Mouse (Mus musculus): ENCODE results near the gene Hnf4a.

The Hnf4a gene

DNA sequence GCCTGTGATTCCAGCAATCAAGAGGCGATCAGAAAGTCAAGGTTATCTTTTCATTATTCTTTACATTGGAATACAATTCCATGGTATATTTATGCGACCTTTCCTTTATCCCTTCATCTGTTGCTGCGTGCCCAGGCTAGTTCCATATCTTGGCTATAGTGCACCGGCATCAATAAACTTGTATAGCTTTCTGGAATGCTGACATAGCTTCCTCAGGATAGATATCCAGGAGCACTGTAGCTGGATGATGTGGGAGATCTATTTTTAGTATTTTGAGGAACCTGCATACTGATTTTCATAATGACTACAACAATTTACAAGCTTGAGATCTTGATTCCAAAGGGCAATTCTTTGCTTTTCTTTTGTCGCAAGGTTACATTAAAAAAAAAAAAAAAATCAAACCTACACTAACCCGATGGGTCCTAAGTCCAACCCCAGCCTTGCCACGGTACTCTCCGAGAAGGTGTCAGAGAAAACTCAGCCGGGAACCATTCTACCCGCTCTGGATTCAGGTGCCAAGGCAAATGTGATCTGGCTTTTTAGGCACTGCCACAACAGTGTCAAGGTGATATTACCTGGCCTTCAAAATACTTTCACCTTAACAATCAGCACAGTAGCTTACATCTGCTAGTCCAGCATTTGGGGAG, 87.2 kb downstream of the Hnf4a start:
- DNase-seq (ENCODE audit: low read depth, low spot score) = no peak

DNA sequence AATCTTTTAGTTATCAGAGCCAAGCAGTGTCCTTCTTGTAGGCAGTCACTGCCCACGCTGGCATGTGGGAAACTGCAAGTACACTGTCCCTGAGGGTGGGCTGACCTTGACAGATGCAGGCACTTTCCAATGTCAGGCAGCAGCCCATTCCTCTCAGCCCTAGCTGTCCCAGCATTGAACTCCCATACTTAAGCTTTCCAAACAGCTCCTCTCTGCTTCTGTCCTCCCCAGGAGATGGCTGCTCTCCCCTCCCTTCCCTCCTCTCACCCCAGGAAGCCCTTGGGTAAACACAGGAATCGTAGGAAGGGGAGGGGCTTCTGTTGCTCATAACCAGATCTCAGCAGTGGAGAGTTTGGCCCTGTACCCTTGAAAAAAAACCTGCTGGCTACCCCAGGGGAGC, 88.5 kb downstream of the Hnf4a start:
- DNase-seq (ENCODE audit: low read depth, low spot score) = no peak

DNA sequence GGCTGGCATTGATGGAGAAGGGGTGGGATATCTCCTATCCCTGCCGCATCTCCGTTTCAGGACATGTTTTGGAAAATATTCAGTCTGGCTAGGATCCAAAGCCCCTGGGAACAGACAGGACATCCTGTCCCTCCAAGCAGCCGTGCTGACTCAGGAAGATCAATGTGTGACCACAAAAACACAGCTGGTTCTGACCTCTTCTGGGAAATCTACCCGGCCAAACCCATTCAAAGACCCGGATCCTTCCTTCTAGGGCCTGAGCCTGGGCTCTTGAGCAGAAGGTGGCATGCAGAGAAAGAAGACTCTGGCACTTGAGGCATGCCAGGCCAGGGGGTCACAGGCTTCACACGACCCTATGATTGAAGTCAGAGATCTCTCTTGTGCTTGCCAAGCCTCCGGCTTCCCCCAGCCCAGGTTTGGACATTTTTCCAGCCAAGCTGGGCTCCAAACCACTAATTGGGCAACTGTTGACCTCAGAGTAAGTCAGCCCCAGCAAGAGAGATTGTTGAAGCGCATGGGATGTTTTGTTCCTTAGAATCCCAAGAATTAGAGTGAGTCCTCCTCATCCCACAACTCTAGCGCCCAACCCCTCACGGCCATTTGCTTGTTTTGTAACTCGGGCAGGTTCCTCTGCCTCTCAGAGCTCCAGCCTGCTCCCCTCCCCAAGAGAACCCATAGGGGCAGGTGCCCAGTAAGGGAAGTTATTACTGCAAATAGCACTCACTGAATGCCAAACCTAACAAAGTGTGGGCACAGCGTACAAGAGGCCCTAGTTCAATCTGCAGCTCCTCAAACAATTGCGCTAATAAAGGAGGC, 89.7 kb downstream of the Hnf4a start:
- DNase-seq (ENCODE audit: low read depth, low spot score) = no peak

DNA sequence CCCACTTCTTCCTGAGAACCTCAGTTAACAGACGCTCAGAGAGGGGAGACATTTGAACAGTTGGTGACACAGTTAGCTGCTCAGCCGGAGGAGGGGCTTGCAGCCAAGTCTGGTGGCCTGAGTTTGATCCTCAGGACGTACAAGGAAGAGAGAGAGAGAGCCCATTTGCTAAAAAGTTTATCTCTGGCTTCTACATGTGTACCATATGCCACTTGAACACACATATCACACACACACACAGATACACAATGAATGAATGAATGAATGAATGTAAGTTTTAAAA, 90.2 kb downstream of the Hnf4a start:
- DNase-seq (ENCODE audit: low read depth, low spot score) = no peak

DNA sequence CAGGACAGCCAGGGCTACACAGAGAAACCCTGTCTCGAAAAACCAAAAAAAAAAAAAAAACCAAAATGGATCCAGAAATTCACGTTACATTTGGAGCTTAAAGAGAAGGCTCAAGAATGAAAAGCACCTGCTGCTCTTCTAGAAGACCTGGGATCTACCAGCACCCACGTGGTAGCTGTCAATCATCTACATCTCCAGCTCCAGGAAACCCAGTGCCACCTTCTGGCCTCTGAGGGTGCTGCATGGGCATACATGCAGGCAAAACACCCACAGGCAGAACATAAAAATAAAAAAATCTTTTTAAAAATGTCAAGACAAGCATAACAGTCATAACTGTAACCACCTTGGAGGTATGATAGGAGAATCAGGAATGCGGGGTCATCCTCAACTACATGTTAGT, 91.1 kb downstream of the Hnf4a start:
- DNase-seq (ENCODE audit: low read depth, low spot score) = no peak

DNA sequence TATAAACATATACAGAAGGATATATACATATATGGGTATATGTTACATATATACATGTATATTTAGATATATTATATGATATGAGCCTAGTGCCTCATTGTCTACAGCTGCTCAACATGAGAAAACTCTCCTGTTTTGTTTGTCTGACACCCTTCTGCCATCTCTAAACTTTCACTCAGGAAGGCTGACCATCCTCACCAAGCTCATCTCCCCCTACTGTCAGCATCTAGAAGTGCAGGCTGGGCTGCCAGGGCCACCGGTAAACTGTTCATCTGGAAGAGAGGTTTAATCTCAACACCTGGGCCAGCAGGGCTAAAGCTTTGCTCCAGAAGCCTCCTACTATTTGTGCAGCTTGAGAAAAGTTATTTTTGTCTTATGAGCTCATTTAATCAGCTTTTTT, 92.6 kb downstream of the Hnf4a start:
- DNase-seq (ENCODE audit: low read depth, low spot score) = peak; percentile 54

DNA sequence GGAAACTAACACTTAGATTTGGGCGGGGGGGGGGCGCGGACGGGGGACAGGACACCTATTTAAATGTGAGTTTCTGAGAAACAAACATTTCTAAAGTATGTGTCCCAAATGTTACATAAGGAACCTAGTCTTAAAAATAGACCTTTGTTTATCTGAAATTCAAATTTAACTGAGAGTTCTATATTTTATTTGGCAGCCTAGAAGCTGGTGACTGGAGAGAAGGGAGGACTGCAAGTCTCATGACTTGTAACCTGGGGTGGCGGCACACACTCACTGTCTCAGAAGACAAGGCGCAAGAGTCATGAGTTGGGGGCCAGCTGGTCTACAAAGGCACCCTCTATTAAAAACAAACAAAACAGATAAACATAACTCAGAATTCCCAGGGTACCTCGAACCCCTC, 94.5 kb downstream of the Hnf4a start:
- no peak for DNase-seq (ENCODE audit: low read depth, low spot score)

DNA sequence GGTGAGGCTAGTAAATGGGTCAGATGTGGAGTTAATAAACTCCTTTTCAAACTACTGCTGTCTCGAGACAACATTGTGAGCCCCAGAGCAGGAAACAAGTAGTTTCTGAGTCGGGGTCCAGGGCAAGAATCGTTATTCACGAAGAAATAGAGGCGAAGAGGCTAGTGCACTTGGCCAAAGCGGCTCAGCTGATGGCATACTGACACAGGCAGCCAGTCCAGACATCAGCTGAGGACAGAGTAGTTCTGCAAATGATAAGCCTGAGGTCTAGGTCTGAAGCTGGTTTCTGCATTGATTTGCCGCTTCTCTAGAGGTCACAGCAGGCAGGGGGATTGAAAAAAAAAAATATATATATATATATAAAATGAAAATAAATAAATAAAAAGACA, 95.1 kb downstream of the Hnf4a start:
- no peak for DNase-seq (ENCODE audit: low read depth, low spot score)

DNA sequence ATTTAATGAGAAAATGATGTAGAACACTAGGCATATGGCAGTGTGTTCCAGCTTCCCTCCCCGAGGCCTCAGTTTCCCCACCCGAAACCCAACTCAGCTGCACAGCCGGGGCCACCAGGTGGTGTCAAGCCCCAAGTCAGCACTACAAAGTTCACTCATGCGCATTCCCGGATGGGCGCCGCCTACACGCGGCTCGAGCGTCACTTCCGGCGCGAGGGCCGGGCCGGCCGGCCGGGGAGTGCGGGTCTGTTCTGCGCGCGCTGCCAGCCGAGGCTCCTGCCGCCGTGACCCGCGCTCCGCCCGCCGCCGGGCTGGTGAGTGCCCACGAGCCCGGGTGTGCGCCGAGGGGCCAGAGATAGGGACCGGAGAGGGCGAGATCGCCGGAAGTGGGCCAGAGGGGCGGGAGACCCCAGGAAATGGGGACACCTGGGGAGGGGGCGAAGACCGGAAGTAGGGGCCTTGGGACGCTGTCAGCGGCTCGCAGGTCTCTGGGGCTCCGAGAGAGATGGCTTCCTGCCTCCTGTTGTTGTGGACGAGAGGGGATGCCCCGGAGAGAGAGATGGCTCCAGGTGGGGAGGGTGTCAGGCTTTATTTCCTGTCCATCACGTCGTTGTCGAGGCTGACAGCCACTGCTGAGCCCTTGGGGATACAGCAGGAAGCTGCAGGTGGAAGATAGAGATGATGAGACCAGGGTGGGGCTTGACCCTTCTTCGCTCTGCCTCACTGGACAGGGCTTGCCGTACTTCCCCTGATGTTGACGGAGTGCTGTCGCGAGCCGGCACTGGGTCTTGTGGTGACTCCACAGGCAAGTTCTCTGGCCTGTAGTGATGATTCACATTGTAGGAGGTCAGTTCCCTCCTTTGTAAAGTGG, 95.7 kb downstream of the Hnf4a start, which contains the start of gene Ttpal:
TSS of gene Ttpal (plus strand) at position 214 of the 871 bp plus-strand sequence.
- peak; percentile 71 for DNase-seq (ENCODE audit: low read depth, low spot score)

DNA sequence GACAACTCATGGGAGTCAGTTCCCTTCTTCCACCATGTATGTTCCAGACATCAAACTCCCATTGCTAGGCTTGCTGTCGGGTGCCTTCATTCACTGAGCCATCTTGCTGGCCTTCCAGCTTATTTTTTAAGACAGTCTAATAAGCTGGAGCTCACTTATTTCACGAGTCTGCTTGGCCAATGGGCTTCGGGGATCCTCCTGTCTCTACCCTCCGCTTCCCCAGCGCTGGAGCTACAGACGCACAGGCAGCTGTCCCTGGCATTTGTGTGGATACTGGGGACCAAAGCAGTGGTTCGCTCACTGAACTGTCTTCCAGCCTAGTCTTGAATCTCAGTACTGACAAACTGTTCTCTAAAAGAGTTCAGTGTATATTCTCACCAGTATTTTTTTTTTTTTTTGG, 99.6 kb downstream of the Hnf4a start:
- no peak for DNase-seq (ENCODE audit: low read depth, low spot score)

DNA sequence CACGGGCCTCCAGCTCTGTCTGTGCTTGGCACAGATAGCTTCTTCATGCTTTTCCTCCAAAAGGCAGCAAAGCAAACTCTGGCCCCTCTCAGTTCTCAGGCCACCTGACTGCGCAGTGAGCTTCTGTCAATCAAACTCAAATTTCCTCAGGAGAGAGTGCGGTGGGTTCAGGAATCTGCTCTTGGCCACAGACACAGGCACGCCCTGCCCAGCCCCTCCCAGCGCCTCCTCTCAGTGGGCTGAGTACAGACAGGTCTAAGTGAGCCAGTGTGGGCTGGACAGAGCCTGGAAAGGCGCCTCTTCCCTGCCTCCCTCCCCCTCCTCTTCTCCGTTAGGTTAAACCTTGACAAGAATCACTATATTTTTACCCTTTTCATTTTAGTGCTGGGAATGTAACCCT, 101.4 kb downstream of the Hnf4a start:
- DNase-seq (ENCODE audit: low read depth, low spot score) = no peak

DNA sequence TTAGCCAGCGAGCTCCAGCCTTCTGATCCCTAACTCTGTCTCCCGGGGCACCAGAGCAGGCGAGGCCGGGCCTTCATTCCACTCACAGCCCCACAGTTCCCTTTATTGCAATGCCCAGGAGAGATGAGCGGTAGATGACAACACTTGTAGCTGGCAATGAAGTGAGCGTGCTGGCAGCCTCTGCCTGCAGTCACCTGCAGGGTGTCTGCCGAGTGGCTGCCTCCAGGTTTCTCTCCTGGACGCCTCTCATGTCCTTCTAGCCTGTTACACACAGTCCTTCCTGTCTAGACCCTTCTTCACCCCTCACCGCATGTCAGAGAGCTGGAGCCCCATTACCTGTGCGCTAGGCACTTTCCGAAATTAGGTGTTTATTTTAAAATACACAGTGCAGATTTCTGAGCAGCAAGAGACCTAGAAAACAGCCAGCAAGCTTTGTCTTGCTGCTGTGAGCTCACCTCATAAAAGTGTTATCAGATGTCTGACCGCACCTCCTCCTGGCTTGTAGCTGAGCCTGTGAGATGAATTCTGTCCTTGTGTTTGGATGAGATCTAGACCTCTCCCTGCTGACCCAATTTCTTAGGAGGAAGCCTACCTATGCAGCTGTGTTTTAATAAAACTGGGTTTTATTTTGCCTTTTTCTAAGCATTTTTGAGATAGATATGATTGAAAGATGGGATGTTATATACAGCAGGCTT, 102.8 kb downstream of the Hnf4a start:
- no peak for DNase-seq (ENCODE audit: low read depth, low spot score)

DNA sequence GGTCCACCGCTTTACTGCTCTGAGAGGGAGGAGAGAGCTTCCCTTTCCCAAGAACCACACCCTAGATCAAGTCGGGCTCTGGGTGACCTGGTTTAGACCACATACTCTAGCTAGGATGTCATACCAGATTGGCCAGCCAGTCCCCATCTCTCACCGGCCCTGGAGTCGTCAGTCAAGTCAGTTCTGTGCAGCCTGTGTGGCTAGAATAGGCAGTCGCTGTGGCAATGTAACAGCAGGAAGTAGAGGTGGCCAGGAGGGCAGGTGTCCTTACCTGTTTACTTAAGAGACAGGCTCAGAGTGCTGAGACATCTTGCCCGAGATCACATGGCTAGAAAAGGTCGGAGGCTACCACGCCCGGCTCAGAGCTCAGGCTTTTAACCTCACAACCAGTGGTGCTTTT, 104.6 kb downstream of the Hnf4a start:
- no peak for DNase-seq (ENCODE audit: low read depth, low spot score)

DNA sequence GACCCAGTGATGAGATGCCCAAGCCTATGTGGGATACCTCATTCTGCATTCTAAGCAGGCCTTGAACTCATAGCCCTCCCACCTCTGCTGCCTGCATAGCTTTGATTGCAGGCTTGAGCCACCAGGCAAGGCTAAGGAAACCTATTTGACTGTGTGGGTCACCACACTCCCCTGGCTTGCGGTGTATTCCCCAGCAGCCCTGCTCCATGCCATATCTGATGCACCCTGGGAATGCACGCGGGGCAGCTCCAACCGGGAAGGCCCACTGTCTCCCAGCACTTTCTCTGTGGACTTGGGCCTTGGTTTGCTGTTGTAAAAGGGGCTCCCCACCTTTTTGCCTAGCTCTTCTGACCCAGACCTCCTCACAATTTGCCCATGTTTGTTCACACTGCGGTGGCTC, 106.6 kb downstream of the Hnf4a start:
- no peak for DNase-seq (ENCODE audit: low read depth, low spot score)

DNA sequence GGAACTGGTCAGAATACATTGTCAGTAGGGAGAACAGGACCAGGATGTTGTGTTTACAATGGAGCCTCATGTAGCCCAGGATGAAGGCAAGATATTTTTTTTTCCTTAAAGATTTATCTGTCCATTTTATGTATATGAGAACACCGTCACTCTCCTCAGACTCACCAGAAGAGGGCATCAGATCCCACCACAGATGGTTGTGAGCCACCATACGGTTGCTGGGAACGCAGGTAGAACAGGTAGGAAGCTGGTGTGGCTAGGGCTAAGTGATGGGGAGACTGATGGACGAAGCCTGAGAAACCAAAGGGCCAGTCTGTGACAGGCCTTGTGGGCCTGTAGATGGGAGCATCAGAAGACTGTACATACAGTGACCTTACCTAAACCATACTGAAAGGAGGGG, 107.4 kb downstream of the Hnf4a start:
- no peak for DNase-seq (ENCODE audit: low read depth, low spot score)

DNA sequence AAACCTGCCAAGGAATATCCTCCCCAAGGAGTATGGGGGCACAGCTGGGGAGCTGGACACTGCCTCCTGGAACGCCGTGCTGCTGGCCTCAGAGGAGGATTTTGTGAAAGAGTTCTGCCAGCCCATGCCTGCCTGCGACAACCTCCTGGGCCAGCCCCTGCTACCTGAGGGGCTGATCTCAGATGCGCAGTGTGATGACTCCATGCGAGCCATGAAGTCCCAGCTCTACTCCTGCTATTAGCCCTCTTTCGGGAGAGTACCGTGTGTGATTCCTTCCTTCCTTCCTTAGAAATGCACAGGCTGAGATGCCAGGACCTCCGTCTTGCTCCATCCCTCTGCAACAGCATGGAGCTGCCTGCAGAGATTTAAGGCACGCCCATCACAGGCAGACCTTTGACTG, 108.8 kb downstream of the Hnf4a start:
- DNase-seq (ENCODE audit: low read depth, low spot score) = no peak

DNA sequence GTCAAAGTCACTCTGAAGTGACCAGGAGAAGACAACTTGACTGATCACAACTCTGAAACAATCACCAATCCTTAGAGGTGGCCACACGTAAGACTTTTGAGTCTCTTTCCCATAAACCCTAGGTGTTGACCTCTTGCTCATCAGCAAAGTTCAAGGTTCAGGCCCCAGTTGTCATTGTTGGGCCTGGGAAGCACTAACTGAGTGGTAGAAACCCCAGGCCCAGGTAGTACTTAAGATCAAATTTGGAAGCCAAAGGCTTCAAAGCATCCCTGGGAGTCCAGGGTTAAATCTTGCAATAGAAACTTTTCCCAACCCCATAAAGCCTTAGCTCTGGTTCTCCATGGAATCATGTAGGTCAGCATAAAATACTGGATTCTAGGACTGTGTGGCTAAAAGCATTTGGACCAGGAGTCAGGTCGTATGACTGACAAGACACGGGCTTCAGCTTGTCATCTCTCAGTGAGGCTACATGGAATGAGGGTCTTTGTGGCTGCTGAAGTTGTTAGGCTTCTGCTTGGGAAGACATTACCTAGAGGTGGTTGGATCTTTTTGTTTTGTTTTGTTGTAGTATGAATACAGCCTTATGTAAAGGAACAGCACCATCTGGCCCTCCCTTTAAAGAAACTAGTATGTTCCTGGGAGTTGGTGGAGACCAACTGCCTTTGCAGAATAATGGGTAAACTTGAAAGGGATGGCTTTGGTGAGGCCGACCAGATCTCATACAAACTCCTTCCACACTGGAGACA, 109.5 kb downstream of the Hnf4a start:
- DNase-seq (ENCODE audit: low read depth, low spot score) = no peak

DNA sequence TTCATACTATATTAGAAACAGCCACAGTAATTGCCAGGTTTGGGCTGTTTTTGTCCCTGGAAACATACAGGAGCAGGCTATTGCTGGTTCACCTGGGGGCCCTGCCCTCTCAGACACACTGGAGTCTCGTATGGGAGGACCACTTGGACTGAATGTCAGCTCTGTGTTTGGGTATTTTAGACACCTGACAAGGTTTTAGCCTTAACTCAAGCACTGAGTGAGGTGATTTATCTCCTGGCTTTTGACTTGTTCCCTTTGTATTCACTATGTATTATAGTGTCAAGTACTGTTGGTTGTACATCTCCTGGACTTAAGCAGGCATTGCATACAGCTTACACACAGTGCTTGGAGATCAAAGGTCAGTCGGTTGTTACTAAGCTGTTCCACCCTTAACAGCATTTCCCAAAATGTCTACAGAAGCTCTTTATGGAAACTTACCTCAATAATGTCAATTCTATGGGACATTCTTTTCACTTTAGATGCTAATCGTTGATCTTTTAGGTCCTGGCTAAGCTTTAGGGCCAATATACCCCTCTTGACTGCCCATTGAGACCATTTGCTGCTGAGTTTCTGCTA, 110.1 kb downstream of the Hnf4a start:
- no peak for DNase-seq (ENCODE audit: low read depth, low spot score)

DNA sequence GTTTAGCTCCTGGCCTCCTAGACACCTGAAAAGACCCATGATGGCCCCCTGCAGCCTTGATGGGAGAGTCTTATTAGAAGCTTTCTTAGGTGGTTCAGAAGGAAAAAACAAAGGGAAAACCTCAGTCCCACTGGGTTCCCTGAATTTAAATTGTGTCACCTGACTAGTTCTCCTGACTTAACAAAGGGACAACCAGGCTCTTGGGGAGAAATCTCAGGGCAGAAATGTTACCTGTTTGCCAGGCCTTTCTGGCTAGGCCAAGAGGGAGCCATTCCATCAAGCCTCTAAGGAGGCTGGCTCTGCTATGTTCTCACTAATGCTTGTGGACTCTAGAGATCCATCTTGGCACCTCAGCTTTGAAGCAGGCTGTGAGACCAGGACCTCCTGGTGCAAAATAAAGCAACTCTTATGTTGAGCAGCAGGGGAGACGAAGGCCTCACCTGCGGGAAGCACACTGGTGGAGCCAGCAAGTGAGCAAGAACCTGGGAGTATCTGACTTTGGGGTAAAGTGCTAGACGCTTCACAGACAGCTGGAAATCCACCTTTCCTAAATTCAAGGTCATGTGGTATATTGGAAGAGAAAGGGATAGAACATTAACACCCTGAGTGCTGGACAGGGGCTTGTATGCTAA, 110.7 kb downstream of the Hnf4a start:
- no peak for DNase-seq (ENCODE audit: low read depth, low spot score)

DNA sequence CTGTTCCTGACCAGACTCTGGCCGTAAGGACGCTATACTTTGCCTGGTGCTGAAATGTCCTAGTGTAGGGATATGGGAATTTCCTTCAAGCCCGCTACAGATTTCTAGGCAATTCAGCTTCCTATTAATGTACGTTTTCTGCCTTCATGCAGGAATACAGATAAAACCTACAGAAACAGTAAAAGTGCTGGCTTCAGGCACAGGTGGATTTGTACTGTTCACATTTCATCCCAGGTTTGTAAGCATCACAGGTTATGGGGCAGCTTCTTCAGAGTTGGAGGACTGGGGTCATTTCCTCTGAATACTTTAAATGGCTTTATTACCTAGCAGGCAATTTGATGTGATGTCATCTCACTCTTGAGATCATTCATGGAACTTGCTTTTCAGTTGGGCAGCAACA, 111.3 kb downstream of the Hnf4a start:
- no peak for DNase-seq (ENCODE audit: low read depth, low spot score)

DNA sequence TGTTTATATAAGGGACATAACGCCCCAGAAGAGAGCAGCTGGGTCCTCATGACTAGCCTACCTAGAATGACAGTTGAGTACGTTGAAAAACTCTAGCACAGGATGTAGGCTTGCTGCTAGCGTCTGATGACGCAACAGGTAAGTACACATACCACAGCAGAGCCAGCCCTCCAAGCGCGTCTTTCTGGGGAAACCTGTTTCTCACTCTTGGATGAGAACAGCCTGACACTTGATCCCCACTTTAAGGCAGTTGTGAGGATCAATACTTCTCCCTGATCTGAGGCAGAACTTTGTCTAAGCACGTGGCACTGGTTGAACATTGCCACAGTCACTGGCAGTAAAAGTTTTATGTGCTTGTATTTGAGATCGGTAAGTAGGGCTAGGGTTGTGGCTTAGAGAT, 113.8 kb downstream of the Hnf4a start:
- no peak for DNase-seq (ENCODE audit: low read depth, low spot score)

Measured in c-Kit-negative CD71-positive TER-119-positive erythroid progenitor cells, embryonic 14.5 days (primary cell).